Mouse (Mus musculus) myocyte (in vitro differentiated cells): ENCODE measurements around the gene Ctcf.

Source experiments
- MAX ChIP-seq: IDR thresholded peaks from one replicate; pipeline ENCODE4 v1.6.1; 2011; ENCODE audit warnings: low read depth, mild to moderate bottlenecking, control low read depth
- POLR2A ChIP-seq: IDR thresholded peaks from one replicate; pipeline ENCODE4 v1.6.1; 2011; ENCODE audit warnings: low read depth, mild to moderate bottlenecking, control low read depth, moderate library complexity; ENCODE audit not compliant: insufficient read length

DNA sequence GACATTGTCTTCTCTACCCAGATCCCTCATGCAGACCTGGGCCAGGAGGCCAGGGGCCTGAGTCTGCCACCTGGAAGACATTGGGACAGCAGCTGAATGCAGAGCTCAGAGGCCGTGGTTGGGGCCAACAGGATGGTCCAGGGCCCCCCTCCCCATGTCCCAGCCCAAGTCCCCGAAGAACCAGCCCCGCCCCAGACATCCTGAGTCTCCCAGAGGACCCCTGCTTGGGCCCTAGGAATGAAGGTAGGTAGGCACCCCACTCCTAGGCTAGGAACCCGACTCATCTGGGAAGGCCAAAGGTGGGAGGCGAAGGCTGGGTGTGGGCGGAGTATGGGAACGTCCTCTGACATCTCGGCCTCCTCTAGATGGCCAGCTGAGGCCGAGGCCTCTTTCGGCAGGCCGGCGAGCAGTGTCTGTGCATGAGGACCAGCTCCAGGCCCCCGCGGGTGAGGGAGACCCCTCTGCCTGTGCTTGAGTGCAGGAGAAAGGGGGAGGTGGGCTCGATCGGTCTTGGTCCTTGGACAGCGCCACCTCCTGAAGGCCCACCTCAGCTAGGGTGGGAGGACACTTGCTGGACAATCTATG, 60.9 kb downstream of the Ctcf start:
- TF ChIP-seq POLR2A (no peak), MAX (no peak)
